ENCODE assay signal across 9 mouse cellular contexts in genomic region chr15:103358278-103359121, GRCm38 (mm10). TPM values are rescaled to one million over a fixed set of nuclear protein-coding genes. Genes with fewer than 3 reads are reported as not detected.
A peak's percentile ranks its signal among the peaks of the same experiment; 100 is the strongest.
DNase-seq lines count a peak whose midpoint lies in the region; ATAC-seq lines count a peak whose summit lies in the region.
"Had no signal": no experiment of that assay in that cellular context is flagged by ENCODE, and none has a peak within 500 bp of the region (broad histone marks: within the 10 kb centered on the region; RNA-seq: fewer than 3 reads in every experiment).

No protein-coding gene starts in this region.

- ATAC-seq in heart, embryonic 11.5 days (replicated peaks; ENCODE audit: insufficient number of reproducible peaks, low FRiP score, low TSS enrichment): peak; percentile 55
- peak; percentile 21 for ATAC-seq in liver, embryonic 11.5 days (replicated peaks; ENCODE audit: low FRiP score)

- intact Hi-C loops in gastrocnemius, postnatal 36 days (cut with DNase I): no loop called here
- intact Hi-C loops in left cerebral cortex, postnatal 10 days (cut with DNase I): no loop called here

- 0 out of 2 replicates have a peak overlapping the region, but pooled peaks have one; percentile 52 for H3K9ac ChIP-seq in heart, embryonic 11.5 days (ENCODE audit: low read depth, low read length)
- 0 out of 2 replicates have a peak overlapping the region, but pooled peaks have one; percentile 11 for H3K9ac ChIP-seq in liver, embryonic 11.5 days (ENCODE audit: low read depth, low read length)

- H3K27me3 ChIP-seq in heart, embryonic 11.5 days (ENCODE audit: control insufficient read depth, insufficient read depth, low read length): no peaks in the 10 kb centered on the region
- no peaks in the 10 kb centered on the region for H3K27me3 ChIP-seq in liver, embryonic 11.5 days (replicated peaks; ENCODE audit: control insufficient read depth, insufficient read depth, low read length)

- DNase-seq in gastrocnemius, postnatal 25 days: peak; percentile 59
- no peak for DNase-seq in gastrocnemius, postnatal 36 days
- peak; percentile 93 for DNase-seq in NIH3T3 (ENCODE audit: low read depth)
- DNase-seq in liver, embryonic 11.5 days (ENCODE audit: low spot score): no peak
- no peak for DNase-seq in T-cell, adult 2 months (ENCODE audit: low spot score)
- no peak for DNase-seq in thymus, postnatal 4 days
- no peak for DNase-seq in left cerebral cortex, postnatal 10 days (ENCODE audit: extremely low spot score in 1 of 2, low spot score in 2 of 2)

- peaks cover 65% of the 10 kb centered on the region for H3K4me1 ChIP-seq in heart, embryonic 11.5 days (ENCODE audit: control insufficient read depth, insufficient read depth, low read length)
- peaks cover 35% of the 10 kb centered on the region for H3K4me1 ChIP-seq in liver, embryonic 11.5 days (replicated peaks; ENCODE audit: control insufficient read depth, insufficient read depth, low read length)

- H3K36me3 ChIP-seq in heart, embryonic 11.5 days (ENCODE audit: control insufficient read depth, insufficient read depth, low read length): peaks cover 12% of the 10 kb centered on the region
- H3K36me3 ChIP-seq in liver, embryonic 11.5 days (ENCODE audit: control insufficient read depth, insufficient read depth, low read length): peaks cover 21% of the 10 kb centered on the region

- peak overlapping the region; percentile 82 for H3K27ac ChIP-seq in heart, embryonic 11.5 days (ENCODE audit: low read depth, low read length)
- H3K27ac ChIP-seq in liver, embryonic 11.5 days (ENCODE audit: low read depth, low read length): peak overlapping the region; percentile 41; the same call in 1 of the 2 replicates

- H3K9me3 ChIP-seq in heart, embryonic 11.5 days (replicated peaks; ENCODE audit: control insufficient read depth, low read length): no peaks in the 10 kb centered on the region
- H3K9me3 ChIP-seq in liver, embryonic 11.5 days (ENCODE audit: control insufficient read depth, low read length): no peaks in the 10 kb centered on the region
- H3K9me3 ChIP-seq: G1E had no signal

- H3K4me2 ChIP-seq in heart, embryonic 11.5 days: peak overlapping the region; percentile 37; the same call in 1 of the 2 replicates
- H3K4me2 ChIP-seq in liver, embryonic 11.5 days: no peak overlapping the region

- 30% methylated on average over 4 of the region's 4 CpGs for WGBS in heart, embryonic 11.5 days (ENCODE audit: insufficient replicate concordance)
- WGBS in liver, embryonic 11.5 days: 23% methylated on average over 4 of the region's 4 CpGs

- no peak overlapping the region for H3K4me3 ChIP-seq in heart, embryonic 11.5 days (ENCODE audit: low read depth, low read length)
- no peak overlapping the region for H3K4me3 ChIP-seq in liver, embryonic 11.5 days (ENCODE audit: low read depth, low read length)

RNA-seq across cellular contexts. Expression of gene Itga5, which starts 8.1 kb away (rescaled TPM):
- 10 to 100 TPM in 1 of 2 experiments, 1 to 10 TPM in 1; 9.5 to 15.2 TPM for total RNA-seq in gastrocnemius, postnatal 25 days (2021)
- total RNA-seq in gastrocnemius, postnatal 36 days (2021): 1 to 10 TPM; 8.7 to 9.1 TPM
- 66.4 and 82.7 TPM in 2 replicates for polyA plus RNA-seq in heart, embryonic 11.5 days (2014; fragmentation: Nextera tagmentation; extraction: Ambion mirVana)
- 35.4 and 35.7 TPM in 2 replicates for polyA plus RNA-seq in liver, embryonic 11.5 days (2014; fragmentation: Nextera tagmentation; extraction: Ambion mirVana)
- total RNA-seq in left cerebral cortex, postnatal 10 days (2021): 1 to 10 TPM; 6.0 to 6.6 TPM

RNA-seq across cellular contexts. Expression of gene Zfp385a, which starts 18.6 kb away (rescaled TPM):
- 10 to 100 TPM; 17.0 to 77.5 TPM for total RNA-seq in gastrocnemius, postnatal 25 days (2021)
- 10 to 100 TPM in 1 of 2 experiments, 1 to 10 TPM in 1; 8.7 to 12.7 TPM for total RNA-seq in gastrocnemius, postnatal 36 days (2021)
- 10.2 and 11.6 TPM in 2 replicates for polyA plus RNA-seq in heart, embryonic 11.5 days (2014; fragmentation: Nextera tagmentation; extraction: Ambion mirVana)
- polyA plus RNA-seq in liver, embryonic 11.5 days (2014; fragmentation: Nextera tagmentation; extraction: Ambion mirVana): 23.2 and 24.8 TPM in 2 replicates
- 10 to 100 TPM; 47.5 to 51.2 TPM for total RNA-seq in left cerebral cortex, postnatal 10 days (2021)

RNA-seq across cellular contexts. Expression of gene Gpr84, which starts 48.1 kb away (rescaled TPM):
- not detected for total RNA-seq in gastrocnemius, postnatal 25 days (2021)
- total RNA-seq in gastrocnemius, postnatal 36 days (2021): not detected
- 0.41 and 0.53 TPM in 2 replicates for polyA plus RNA-seq in heart, embryonic 11.5 days (2014; fragmentation: Nextera tagmentation; extraction: Ambion mirVana)
- polyA plus RNA-seq in liver, embryonic 11.5 days (2014; fragmentation: Nextera tagmentation; extraction: Ambion mirVana): 0.49 and 0.78 TPM in 2 replicates
- under 1 TPM; 0.67 to 0.97 TPM for total RNA-seq in left cerebral cortex, postnatal 10 days (2021)
- total RNA-seq: G1E had no signal
- polyA plus RNA-seq: G1E had no signal

Comparison
In these comparisons a context has a peak if more than half of its experiments do, and no peak if none do; other contexts are left out.
1. DNase-seq: peak in gastrocnemius, postnatal 25 days (single experiment) and NIH3T3 (single experiment); none in gastrocnemius, postnatal 36 days (0 of 2), liver, embryonic 11.5 days (single experiment), T-cell, adult 2 months (single experiment), thymus, postnatal 4 days (single experiment) and left cerebral cortex, postnatal 10 days (0 of 2).